Mouse (Mus musculus) liver, postnatal 0 days (tissue): ENCODE measurements around the gene Strn. TPM values are rescaled to one million over a fixed set of nuclear protein-coding genes. Genes with fewer than 3 reads are reported as not detected.

Experiments used
- ATAC-seq: fragments of 200-750 bp; cut with Nextera tagmentation; 2 replicates; pipeline ENCODE4 v1.8.0; 2017; ENCODE audit warnings: mild to moderate bottlenecking, moderate library complexity
- DNase-seq: peaks from one replicate; pipeline ENCODE4 v3.0.0-alpha.2; 2016
- H3K27ac ChIP-seq: fragments of 300-500 bp; sonication (generic); 2 replicates; pipeline ENCODE4 v1.5.1; 2014; ENCODE audit warnings: antibody characterized with exemption, moderate library complexity, mild to moderate bottlenecking, low read depth
- H3K27me3 ChIP-seq: fragments of 300-500 bp; sonication (generic); 2 replicates; pipeline ENCODE4 v1.6.1; 2014; ENCODE audit warnings: low read length, control low read depth, mixed read lengths; ENCODE audit not compliant: insufficient read depth
- H3K36me3 ChIP-seq: fragments of 300-500 bp; sonication (generic); replicated peaks from 2 replicates; pipeline ENCODE4 v1.6.1; 2014; ENCODE audit warnings: mild to moderate bottlenecking, control low read depth, low read length, moderate library complexity, mixed read lengths; ENCODE audit not compliant: insufficient read depth
- H3K4me1 ChIP-seq: fragments of 300-500 bp; sonication (generic); 2 replicates; pipeline ENCODE4 v1.6.1; 2014; ENCODE audit warnings: antibody characterized with exemption, mild to moderate bottlenecking, control low read depth; ENCODE audit not compliant: insufficient read depth
- H3K4me2 ChIP-seq: fragments of 300-500 bp; sonication (generic); 2 replicates; pipeline ENCODE4 v1.6.1; 2014; ENCODE audit warnings: low read depth, mild to moderate bottlenecking, low read length, moderate library complexity, mixed read lengths
- H3K4me3 ChIP-seq: fragments of 300-500 bp; sonication (generic); 2 replicates; pipeline ENCODE4 v1.5.1; 2014; ENCODE audit warnings: low read depth, low read length
- H3K9ac ChIP-seq: fragments of 300-500 bp; sonication (generic); replicated peaks from 2 replicates; pipeline ENCODE4 v1.6.1; 2014; ENCODE audit warnings: mild to moderate bottlenecking, moderate library complexity
- H3K9me3 ChIP-seq: fragments of 300-500 bp; sonication (generic); 2 replicates; pipeline ENCODE4 v1.6.1; 2016; ENCODE audit warnings: mild to moderate bottlenecking, control low read depth, low read length, mixed read lengths
- CTCF ChIP-seq: sonication (generic); IDR thresholded peaks from 2 replicates; pipeline ENCODE4 v1.5.1; 2016; ENCODE audit warnings: antibody characterized with exemption, low read depth
- EP300 ChIP-seq: IDR thresholded peaks from 2 replicates; pipeline ENCODE4 v1.6.1; 2016; ENCODE audit warnings: antibody characterized with exemption, low read depth, mild to moderate bottlenecking
- WGBS: fragments of 180-500 bp; shearing (Covaris S2); extraction: QIAGEN DNeasy Blood & Tissue Kit; methylation state at CpG from one replicate; pipeline ENCODE4 v1.1.7; 2014; ENCODE audit not compliant: insufficient replicate concordance; 5-methylcytosine and 5-hydroxymethylcytosine counted together
- polyA plus RNA-seq: library from polyadenylated mRNA; unstranded; fragments of >200 nt; fragmentation: Nextera tagmentation; extraction: Ambion mirVana; gene quantifications from 2 replicates; pipeline ENCODE4 v1.2.1, GENCODE M21; 2015

Gene Strn
- polyA plus RNA-seq, 1 experiment from 2014 or later = 1.7 TPM

DNA sequence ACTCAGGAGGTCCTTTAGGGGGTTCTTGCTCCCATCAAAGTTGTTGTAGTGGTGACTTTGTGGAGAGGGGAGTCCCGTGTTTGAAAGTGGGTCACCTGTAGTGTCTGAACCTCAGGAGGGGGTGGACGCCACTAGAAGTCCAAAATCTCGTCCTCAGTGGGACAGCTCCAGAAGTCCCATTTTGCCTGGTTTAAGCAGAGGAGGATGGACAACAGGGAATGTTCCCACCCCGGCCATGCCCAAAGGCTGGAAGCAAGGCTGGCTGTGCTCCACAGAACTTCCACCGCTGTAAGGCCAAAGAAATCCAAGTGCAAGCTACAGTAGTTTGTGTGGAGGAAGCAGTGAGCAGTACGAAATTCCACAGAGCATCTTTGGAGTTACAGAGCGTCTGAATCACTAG is 117.0 kb downstream of the Strn start:
- ATAC-seq = no peak
- Histone ChIP-seq H3K27ac (no peak overlapping the region), H3K36me3 (no peaks in the 10 kb centered on the region), H3K9me3 (no peaks in the 10 kb centered on the region), H3K9ac (no peak overlapping the region), H3K4me3 (no peak overlapping the region), H3K4me2 (no peak overlapping the region), H3K4me1 (no peaks in the 10 kb centered on the region), H3K27me3 (no peaks in the 10 kb centered on the region)
- TF ChIP-seq CTCF = no peak
- TF ChIP-seq EP300 = no peak
- peak; percentile 4 for DNase-seq
- 80% methylated on average over 7 of the region's 7 CpGs for WGBS

GRCm38 (mm10) chr17:78618164-78618693 is 118.8 kb downstream of the Strn start:
- TF ChIP-seq CTCF = no peak
- TF ChIP-seq EP300 = no peak
- Histone ChIP-seq H3K9ac (no peak overlapping the region), H3K36me3 (no peaks in the 10 kb centered on the region), H3K4me2 (no peak overlapping the region), H3K27ac (no peak overlapping the region), H3K9me3 (no peaks in the 10 kb centered on the region), H3K27me3 (no peaks in the 10 kb centered on the region), H3K4me1 (no peaks in the 10 kb centered on the region), H3K4me3 (no peak overlapping the region)
- ATAC-seq (no peak), DNase-seq (no peak)
- WGBS = 75% methylated on average over 5 of the region's 5 CpGs

GRCm38 (mm10) chr17:78615096-78615495 is 121.9 kb downstream of the Strn start:
- H3K9ac ChIP-seq = no peak overlapping the region
- no peaks in the 10 kb centered on the region for H3K36me3 ChIP-seq
- 73% methylated on average over 3 of the region's 3 CpGs for WGBS
- H3K4me2 ChIP-seq = no peak overlapping the region
- no peaks in the 10 kb centered on the region for H3K27me3 ChIP-seq
- no peaks in the 10 kb centered on the region for H3K4me1 ChIP-seq
- DNase-seq = no peak
- TF ChIP-seq CTCF (no peak), EP300 (no peak)
- ATAC-seq = no peak
- no peak overlapping the region for H3K27ac ChIP-seq
- H3K4me3 ChIP-seq = no peak overlapping the region
- H3K9me3 ChIP-seq = no peaks in the 10 kb centered on the region

DNA sequence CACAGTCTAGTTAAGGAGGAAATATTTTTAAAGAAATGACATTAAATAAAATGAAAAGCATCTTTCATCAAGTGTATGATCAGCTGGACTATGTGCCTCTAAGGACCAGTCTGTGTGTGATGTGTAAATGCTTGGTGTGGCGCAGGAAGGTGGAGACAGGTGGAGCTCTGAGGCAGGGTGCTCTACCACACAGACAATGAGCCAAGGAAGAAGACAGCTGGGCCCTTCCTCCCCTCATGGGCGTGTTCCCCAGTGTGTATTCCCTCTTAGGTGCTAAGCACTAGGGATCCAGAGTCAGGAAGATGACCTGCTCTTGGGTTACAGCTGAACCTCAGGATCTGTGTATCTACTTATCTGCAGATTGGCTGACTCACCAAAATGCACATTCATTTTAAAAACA is 122.5 kb downstream of the Strn start:
- Histone ChIP-seq H3K27ac (no peak overlapping the region), H3K9ac (no peak overlapping the region), H3K9me3 (no peaks in the 10 kb centered on the region), H3K36me3 (no peaks in the 10 kb centered on the region), H3K4me1 (no peaks in the 10 kb centered on the region), H3K27me3 (no peaks in the 10 kb centered on the region), H3K4me3 (no peak overlapping the region), H3K4me2 (no peak overlapping the region)
- ATAC-seq (no peak), DNase-seq (no peak)
- WGBS = 72% methylated on average over 2 of the region's 2 CpGs
- TF ChIP-seq CTCF (no peak), EP300 (no peak)

GRCm38 (mm10) chr17:78611117-78611516 is 125.9 kb downstream of the Strn start:
- Histone ChIP-seq H3K4me3 (no peak overlapping the region), H3K4me2 (no peak overlapping the region), H3K27me3 (no peaks in the 10 kb centered on the region), H3K36me3 (no peaks in the 10 kb centered on the region), H3K9me3 (no peaks in the 10 kb centered on the region), H3K4me1 (no peaks in the 10 kb centered on the region), H3K27ac (no peak overlapping the region), H3K9ac (no peak overlapping the region)
- WGBS = 75% methylated on average over 6 of the region's 6 CpGs
- TF ChIP-seq EP300 = no peak
- TF ChIP-seq CTCF = peak; percentile 58
- DNase-seq (peak; percentile 26), ATAC-seq (no peak)

GRCm38 (mm10) chr17:78609191-78609855 is 127.7 kb downstream of the Strn start:
- no peaks in the 10 kb centered on the region for H3K4me1 ChIP-seq
- ATAC-seq (no peak), DNase-seq (no peak)
- no peaks in the 10 kb centered on the region for H3K9me3 ChIP-seq
- WGBS = 81% methylated on average over 13 of the region's 13 CpGs
- H3K4me3 ChIP-seq = no peak overlapping the region
- no peak overlapping the region for H3K4me2 ChIP-seq
- TF ChIP-seq EP300 (no peak), CTCF (no peak)
- no peaks in the 10 kb centered on the region for H3K36me3 ChIP-seq
- no peak overlapping the region for H3K27ac ChIP-seq
- H3K27me3 ChIP-seq = no peaks in the 10 kb centered on the region
- no peak overlapping the region for H3K9ac ChIP-seq

- Histone ChIP-seq H3K36me3 (no peaks in the 10 kb centered on the region), H3K4me3 (no peak overlapping the region), H3K27me3 (no peaks in the 10 kb centered on the region), H3K4me2 (no peak overlapping the region), H3K27ac (no peak overlapping the region), H3K9me3 (no peaks in the 10 kb centered on the region), H3K4me1 (no peaks in the 10 kb centered on the region), H3K9ac (no peak overlapping the region)
- ATAC-seq (no peak), DNase-seq (no peak)
- TF ChIP-seq CTCF = no peak
- TF ChIP-seq EP300 = no peak
- WGBS = 74% methylated on average over 8 of the region's 8 CpGs
Measured at GRCm38 (mm10) chr17:78608716-78609115, 128.3 kb downstream of the Strn start.
